Mouse (Mus musculus) heart, postnatal 0 days (tissue): ENCODE data around the gene Nfia.

Experiments used
- CTCF ChIP-seq: IDR thresholded peaks from 2 replicates; pipeline ENCODE4 v1.5.1; 2016; ENCODE audit warnings: antibody characterized with exemption, control low read depth, low read depth
- EP300 ChIP-seq: IDR thresholded peaks from 2 replicates; pipeline ENCODE4 v1.6.1; 2016; ENCODE audit warnings: antibody characterized with exemption, low read depth

DNA sequence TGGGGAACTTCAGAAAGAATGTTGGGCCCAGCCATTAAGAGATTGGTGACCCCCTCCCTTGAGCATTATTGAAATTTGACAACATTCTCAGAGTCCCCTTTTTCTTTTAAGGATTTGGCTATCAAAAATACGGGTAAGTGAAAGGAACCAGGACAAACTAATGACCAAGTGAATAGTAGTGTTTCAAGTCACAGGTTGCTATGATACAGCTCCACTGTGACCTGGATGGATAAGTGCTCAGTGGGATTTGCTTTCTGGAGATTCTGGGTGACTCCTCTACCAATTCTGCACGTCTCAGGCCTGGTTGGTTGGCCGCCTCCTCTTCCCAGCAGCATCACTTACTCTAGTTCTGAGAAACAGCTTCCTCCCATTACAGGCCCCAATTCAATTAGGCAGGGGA, 102.4 kb downstream of the Nfia start:
- TF ChIP-seq CTCF (no peak), EP300 (no peak)
